ENCODE assay signal across 25 mouse cellular contexts in genomic region chr14:29097776-29098175, GRCm38 (mm10).
DNase-seq lines count a peak whose midpoint lies in the region; ATAC-seq and TF ChIP-seq lines count a peak whose summit lies in the region.
"Had no signal": no experiment of that assay in that cellular context is flagged by ENCODE, and none has a peak within 500 bp of the region (broad histone marks: within the 10 kb centered on the region; RNA-seq: fewer than 3 reads in every experiment).

No protein-coding gene starts in this region.

- DNase-seq in adrenal gland, adult (ENCODE audit: inconsistent age in 2 of 2, low spot score in 1 of 2): peak; percentile 33 to 87
- DNase-seq in adrenal gland, adult 18-20 months (ENCODE audit: low spot score in 2 of 2): no peak
- DNase-seq in kidney, adult 2 months: peak; percentile 8
- DNase-seq in kidney, postnatal 10 days: no peak
- DNase-seq in midbrain, embryonic 11.5 days (ENCODE audit: low spot score, missing footprints): no peak
- DNase-seq in adrenal gland, postnatal 14 days: peak; percentile 40
- DNase-seq in embryo, embryonic 11 days: no peak
- DNase-seq: B cell, adult 2 months; cerebellum, adult 2 months; cerebellum, postnatal 10 days; gastrocnemius, postnatal 10 days; heart, adult 18-20 months; heart, postnatal 10 days; heart, postnatal 4 days had no signal

- TF ChIP-seq CTCF in kidney, adult 2 months (conservative IDR thresholded peaks at IDR 0.05; ENCODE audit: insufficient read depth, insufficient read length, low read depth, low read length): no peak

- H3K4me3 ChIP-seq in kidney, adult 2 months (ENCODE audit: insufficient read depth, low read depth, low read length): no peak overlapping the region
- no peak overlapping the region for H3K4me3 ChIP-seq in midbrain, embryonic 13.5 days (replicated peaks)
- H3K4me3 ChIP-seq in midbrain, embryonic 11.5 days (ENCODE audit: low read depth, low read length): no peak overlapping the region
- H3K4me3 ChIP-seq: embryonic facial prominence, embryonic 15.5 days; erythroblast, embryonic 14.5 days; forebrain, embryonic 10.5 days; heart, embryonic 10.5 days; hindbrain, embryonic 12.5 days had no signal

- no peak for TF ChIP-seq POLR2A in kidney, adult 2 months (IDR thresholded peaks at IDR 0.05; ENCODE audit: low read depth, low read length)

- WGBS in kidney, adult 2 months: 70% methylated on average over 12 of the region's 12 CpGs
- WGBS in midbrain, embryonic 13.5 days: 69% methylated on average over 12 of the region's 12 CpGs
- WGBS in midbrain, embryonic 11.5 days: 86% methylated on average over 12 of the region's 12 CpGs

- ATAC-seq in midbrain, embryonic 13.5 days: no peak
- no peak for ATAC-seq in midbrain, embryonic 11.5 days (ENCODE audit: low FRiP score)
- ATAC-seq: activated CD4-positive, CD25-positive, alpha-beta regulatory T cell, adult 4 months; forebrain, embryonic 16.5 days; hindbrain, embryonic 16.5 days; inflammation-experienced regulatory T-cells, adult 6 months; Patski had no signal

- H3K27ac ChIP-seq in kidney, adult 2 months (ENCODE audit: insufficient read depth, low read depth, low read length): no peak overlapping the region
- H3K27ac ChIP-seq in midbrain, embryonic 13.5 days: 0 out of 2 replicates have a peak overlapping the region, but pooled peaks have one; percentile 67
- H3K27ac ChIP-seq in midbrain, embryonic 11.5 days (ENCODE audit: low read depth, low read length): no peak overlapping the region
- H3K27ac ChIP-seq: embryonic facial prominence, embryonic 15.5 days; forebrain, embryonic 10.5 days; heart, embryonic 10.5 days; hindbrain, embryonic 12.5 days had no signal

- no peak overlapping the region for H3K4me2 ChIP-seq in midbrain, embryonic 13.5 days (replicated peaks)
- H3K4me2 ChIP-seq in midbrain, embryonic 11.5 days: no peak overlapping the region
- H3K4me2 ChIP-seq: embryonic facial prominence, embryonic 15.5 days; hindbrain, embryonic 12.5 days had no signal

- no peak overlapping the region for H3K9ac ChIP-seq in midbrain, embryonic 13.5 days (replicated peaks)
- H3K9ac ChIP-seq in midbrain, embryonic 11.5 days (ENCODE audit: low read length): no peak overlapping the region
- H3K9ac ChIP-seq: embryonic facial prominence, embryonic 15.5 days; hindbrain, embryonic 12.5 days had no signal

- no peaks in the 10 kb centered on the region for H3K4me1 ChIP-seq in kidney, adult 2 months (ENCODE audit: control insufficient read depth, insufficient read depth, low read length)
- peaks cover 8% of the 10 kb centered on the region; the same call in 1 of the 2 replicates for H3K4me1 ChIP-seq in midbrain, embryonic 13.5 days (replicated peaks)
- no peaks in the 10 kb centered on the region for H3K4me1 ChIP-seq in midbrain, embryonic 11.5 days (ENCODE audit: control insufficient read depth, insufficient read depth, low read length)

- no peaks in the 10 kb centered on the region for H3K36me3 ChIP-seq in kidney, adult 2 months (ENCODE audit: control insufficient read depth, insufficient read depth, low read length)
- no peaks in the 10 kb centered on the region for H3K36me3 ChIP-seq in midbrain, embryonic 13.5 days
- H3K36me3 ChIP-seq in midbrain, embryonic 11.5 days (ENCODE audit: control insufficient read depth, insufficient read depth, low read length): no peaks in the 10 kb centered on the region
- H3K36me3 ChIP-seq: embryonic facial prominence, embryonic 15.5 days; forebrain, embryonic 10.5 days; heart, embryonic 10.5 days; hindbrain, embryonic 12.5 days had no signal

- no peaks in the 10 kb centered on the region for H3K9me3 ChIP-seq in midbrain, embryonic 13.5 days
- H3K9me3 ChIP-seq in midbrain, embryonic 11.5 days (ENCODE audit: control insufficient read depth, low read length): no peaks in the 10 kb centered on the region
- H3K9me3 ChIP-seq: embryonic facial prominence, embryonic 15.5 days; forebrain, embryonic 10.5 days; heart, embryonic 10.5 days; hindbrain, embryonic 12.5 days had no signal

- no peaks in the 10 kb centered on the region for H3K27me3 ChIP-seq in kidney, adult 2 months (replicated peaks; ENCODE audit: control insufficient read depth, insufficient read depth, low read length)
- no peaks in the 10 kb centered on the region; the same call in 1 of the 2 replicates for H3K27me3 ChIP-seq in midbrain, embryonic 13.5 days
- no peaks in the 10 kb centered on the region for H3K27me3 ChIP-seq in midbrain, embryonic 11.5 days (ENCODE audit: control insufficient read depth, insufficient read depth, low read length)
- H3K27me3 ChIP-seq: embryonic facial prominence, embryonic 15.5 days; hindbrain, embryonic 12.5 days; Patski had no signal

Comparison
In these comparisons a context has a peak if more than half of its experiments do, and no peak if none do; other contexts are left out.
1. DNase-seq: peak in adrenal gland, adult (2 of 2), kidney, adult 2 months (single experiment) and adrenal gland, postnatal 14 days (single experiment); none in adrenal gland, adult 18-20 months (0 of 2), kidney, postnatal 10 days (single experiment), midbrain, embryonic 11.5 days (single experiment) and embryo, embryonic 11 days (single experiment).